Mouse (Mus musculus) gastrocnemius, postnatal 36 days (tissue): ENCODE measurements around the gene Prdm10. TPM values are rescaled to one million over a fixed set of nuclear protein-coding genes. Genes with fewer than 3 reads are reported as not detected.

ENCODE experiments used
- DNase-seq, 2 experiments: peaks; one replicate each; pipeline ENCODE4 v3.0.0; 2022
- intact Hi-C: fragments of 180-260 bp; cut with DNase I; formaldehyde crosslinking; loops from one replicate; pipeline ENCODE4 v1.15.1; 2025
- total RNA-seq, 2 experiments: library from RNA; stranded (reverse); gene quantifications; 2 replicates each; pipeline ENCODE4 v1.2.3; 2021

Prdm10 gene
- total RNA-seq, 2 experiments from 2014 or later: 3.8 TPM

GRCm38 (mm10) chr9:31352716-31353115 lies 72.4 kb downstream of the Prdm10 start:
- DNase-seq: no peak
- intact Hi-C loops: no loop called here

- intact Hi-C loops: no loop called here
- DNase-seq: no peak
Measured at GRCm38 (mm10) chr9:31353518-31353917, 73.2 kb downstream of the Prdm10 start.

GRCm38 (mm10) chr9:31354051-31354450 lies 73.7 kb downstream of the Prdm10 start:
- intact Hi-C loops: no loop called here
- no peak for DNase-seq

- intact Hi-C loops: no loop called here
- no peak for DNase-seq
Measured at GRCm38 (mm10) chr9:31363698-31364609, 83.6 kb downstream of the Prdm10 start.

- intact Hi-C loops: no loop called here
- DNase-seq: no peak
Measured at GRCm38 (mm10) chr9:31365086-31365485, 84.7 kb downstream of the Prdm10 start.

GRCm38 (mm10) chr9:31371740-31372139 lies 91.4 kb downstream of the Prdm10 start:
- no peak for DNase-seq
- intact Hi-C loops: no loop called here

GRCm38 (mm10) chr9:31376661-31377060 lies 96.3 kb downstream of the Prdm10 start:
- intact Hi-C loops: no loop called here
- DNase-seq: no peak

GRCm38 (mm10) chr9:31384786-31385499 lies 104.6 kb downstream of the Prdm10 start:
- no peak for DNase-seq
- intact Hi-C loops: no loop called here

- intact Hi-C loops: no loop called here
- DNase-seq: no peak
Measured at GRCm38 (mm10) chr9:31385500-31385869, 105.1 kb downstream of the Prdm10 start.

GRCm38 (mm10) chr9:31385947-31386354 lies 105.6 kb downstream of the Prdm10 start, which contains the start of gene Nfrkb:
Gene Nfrkb, plus strand, starts transcription at chr9:31386192.
- intact Hi-C loops: no loop called here
- DNase-seq: peak; percentile 90 to 95

- intact Hi-C loops: no loop called here
- DNase-seq: no peak
Measured at GRCm38 (mm10) chr9:31386368-31387180, 106.2 kb downstream of the Prdm10 start.

- no peak for DNase-seq
- intact Hi-C loops: no loop called here
Measured at GRCm38 (mm10) chr9:31387206-31387605, 106.9 kb downstream of the Prdm10 start.

GRCm38 (mm10) chr9:31400441-31400840 lies 120.1 kb downstream of the Prdm10 start:
- DNase-seq: peak; percentile 48 to 51
- intact Hi-C loops: loop anchor here (5.0 kb wide), 1 partner anchor 248 kb away; no protein-coding TSS in a partner anchor

- intact Hi-C loops: loop anchor here (5.0 kb wide), 1 partner anchor 252 kb away; no protein-coding TSS in a partner anchor
Measured at GRCm38 (mm10) chr9:31404311-31404710, 124.0 kb downstream of the Prdm10 start.

GRCm38 (mm10) chr9:31405217-31405616 lies 124.9 kb downstream of the Prdm10 start:
- intact Hi-C loops: no loop called here
- DNase-seq: no peak

More at GRCm38 (mm10) chr9:31404311-31404710, 124.0 kb downstream of the Prdm10 start:
- no peak for DNase-seq

- intact Hi-C loops: no loop called here
- DNase-seq: no peak
Measured at GRCm38 (mm10) chr9:31412165-31412564, 131.8 kb downstream of the Prdm10 start.

- intact Hi-C loops: no loop called here
Measured at GRCm38 (mm10) chr9:31418821-31419220, 138.5 kb downstream of the Prdm10 start.

GRCm38 (mm10) chr9:31422143-31422542 lies 141.8 kb downstream of the Prdm10 start:
- intact Hi-C loops: no loop called here
- DNase-seq: no peak

More at GRCm38 (mm10) chr9:31418821-31419220, 138.5 kb downstream of the Prdm10 start:
- DNase-seq: no peak

- intact Hi-C loops: no loop called here
- no peak for DNase-seq
Measured at GRCm38 (mm10) chr9:31428971-31429370, 148.6 kb downstream of the Prdm10 start.

- DNase-seq: no peak
- intact Hi-C loops: no loop called here
Measured at GRCm38 (mm10) chr9:31430011-31430410, 149.7 kb downstream of the Prdm10 start.
